Mouse (Mus musculus) stomach, embryonic 14.5 days (tissue): ENCODE results near the gene AC124108.1. TPM values are rescaled to one million over a fixed set of nuclear protein-coding genes. Genes with fewer than 3 reads are reported as not detected.
"Not testable (repeated sequence)": the region's sequence is repeated elsewhere in the genome, so short reads cannot be mapped to it uniquely, and the experiment has no call there.

Experiments
- ATAC-seq: fragments of 200-750 bp; cut with Nextera tagmentation; 2 replicates; pipeline ENCODE4 v1.8.0; 2017; ENCODE audit warnings: low read depth, moderate TSS enrichment; ENCODE audit not compliant: insufficient number of reproducible peaks, insufficient read depth, low FRiP score
- H3K27ac ChIP-seq: fragments of 300-500 bp; sonication (generic); 2 replicates; pipeline ENCODE4 v1.5.1; 2014; ENCODE audit warnings: mild to moderate bottlenecking, low read length, moderate library complexity, mixed read lengths
- H3K27me3 ChIP-seq: fragments of 300-500 bp; sonication (generic); 2 replicates; pipeline ENCODE4 v1.6.1; 2014; ENCODE audit warnings: low read length, control low read depth, mixed read lengths; ENCODE audit not compliant: control insufficient read depth, insufficient read depth
- H3K36me3 ChIP-seq: fragments of 300-500 bp; sonication (generic); 2 replicates; pipeline ENCODE4 v1.6.1; 2014; ENCODE audit warnings: mild to moderate bottlenecking, control low read depth, low read length, moderate library complexity, mixed read lengths; ENCODE audit not compliant: control insufficient read depth, insufficient read depth
- H3K4me1 ChIP-seq: fragments of 300-500 bp; sonication (generic); 2 replicates; pipeline ENCODE4 v1.6.1; 2014; ENCODE audit warnings: low read length, control low read depth, mixed read lengths; ENCODE audit not compliant: control insufficient read depth, insufficient read depth
- H3K4me2 ChIP-seq: fragments of 300-500 bp; sonication (generic); replicated peaks from 2 replicates; pipeline ENCODE4 v1.6.1; 2014; ENCODE audit warnings: low read depth, low read length, control low read depth
- H3K4me3 ChIP-seq: fragments of 300-500 bp; sonication (generic); 2 replicates; pipeline ENCODE4 v1.5.1; 2014; ENCODE audit warnings: low read depth, low read length, control low read depth
- H3K9ac ChIP-seq: fragments of 300-500 bp; sonication (generic); replicated peaks from 2 replicates; pipeline ENCODE4 v1.6.1; 2014; ENCODE audit warnings: low read depth, mild to moderate bottlenecking, control low read depth, low read length, moderate library complexity, mixed read lengths
- H3K9me3 ChIP-seq: fragments of 300-500 bp; sonication (generic); 2 replicates; pipeline ENCODE4 v1.6.1; 2016; ENCODE audit warnings: low read depth, low read length, control low read depth; ENCODE audit not compliant: control insufficient read depth
- WGBS: fragments of 180-500 bp; shearing (Covaris S2); extraction: QIAGEN DNeasy Blood & Tissue Kit; methylation state at CpG from one replicate; pipeline ENCODE4 v1.1.7; 2014; 5-methylcytosine and 5-hydroxymethylcytosine counted together
- polyA plus RNA-seq: library from polyadenylated mRNA; unstranded; fragments of >200 nt; fragmentation: Nextera tagmentation; extraction: Ambion mirVana; gene quantifications from 2 replicates; pipeline ENCODE4 v1.2.1, GENCODE M21; 2014

The AC124108.1 gene
- polyA plus RNA-seq, 1 experiment from 2014 or later = 0.06 TPM

GRCm38 (mm10) chr1:132158741-132159140 is 32.5 kb upstream of the AC124108.1 start:
- H3K9me3 ChIP-seq = no peaks in the 10 kb centered on the region
- no peak overlapping the region for H3K27ac ChIP-seq
- no peak overlapping the region for H3K4me2 ChIP-seq
- no peaks in the 10 kb centered on the region for H3K36me3 ChIP-seq
- H3K4me1 ChIP-seq = no peaks in the 10 kb centered on the region
- H3K4me3 ChIP-seq = no peak overlapping the region
- peak; percentile 42; the same call in 1 of the 2 replicates for ATAC-seq
- H3K9ac ChIP-seq = no peak overlapping the region
- WGBS = 43% methylated on average over 1 of the region's 2 CpGs
- H3K27me3 ChIP-seq = 0 out of 2 replicates have a peak, but pooled peaks cover 4% of the 10 kb centered on the region

DNA sequence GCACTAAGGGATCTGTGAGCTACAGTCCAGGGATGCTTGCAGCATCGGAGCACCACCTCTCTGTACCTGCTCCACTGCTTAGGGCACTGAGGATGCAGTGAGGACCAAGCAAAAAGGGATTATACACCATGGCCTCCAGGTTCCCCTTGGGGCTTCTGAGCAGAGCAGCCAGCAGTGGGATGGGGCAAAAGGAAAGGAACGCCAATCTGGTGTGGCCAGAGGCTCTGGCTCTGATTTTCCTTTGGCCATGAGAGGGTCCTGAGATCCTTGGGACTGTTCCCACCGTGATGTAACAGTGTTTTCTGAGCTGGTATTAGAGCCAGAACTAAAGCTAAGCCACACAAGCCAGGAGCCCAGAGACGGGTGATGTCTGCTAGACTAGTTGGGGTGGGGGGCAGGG is 31.6 kb upstream of the AC124108.1 start:
- WGBS = 74% methylated on average over 4 of the region's 4 CpGs
- no peak for ATAC-seq

GRCm38 (mm10) chr1:132161211-132161880 is 29.9 kb upstream of the AC124108.1 start:
- WGBS = 54% methylated on average over 7 of the region's 7 CpGs
- no peak overlapping the region for H3K27ac ChIP-seq
- H3K4me3 ChIP-seq = no peak overlapping the region
- no peaks in the 10 kb centered on the region for H3K9me3 ChIP-seq
- no peaks in the 10 kb centered on the region for H3K4me1 ChIP-seq
- ATAC-seq = no peak
- H3K36me3 ChIP-seq = no peaks in the 10 kb centered on the region
- no peak overlapping the region for H3K4me2 ChIP-seq
- H3K9ac ChIP-seq = no peak overlapping the region
- H3K27me3 ChIP-seq = 0 out of 2 replicates have a peak, but pooled peaks cover 4% of the 10 kb centered on the region

More for the DNA sequence above, 31.6 kb upstream of the AC124108.1 start:
- H3K36me3 ChIP-seq = no peaks in the 10 kb centered on the region
- no peak overlapping the region for H3K4me2 ChIP-seq
- no peak overlapping the region for H3K4me3 ChIP-seq
- H3K27ac ChIP-seq = no peak overlapping the region
- H3K9me3 ChIP-seq = no peaks in the 10 kb centered on the region
- H3K9ac ChIP-seq = no peak overlapping the region
- H3K4me1 ChIP-seq = no peaks in the 10 kb centered on the region
- H3K27me3 ChIP-seq = 0 out of 2 replicates have a peak, but pooled peaks cover 4% of the 10 kb centered on the region

- not testable (repeated sequence) for H3K9ac ChIP-seq, ATAC-seq, H3K4me3 ChIP-seq, H3K9me3 ChIP-seq, H3K4me1 ChIP-seq, H3K27ac ChIP-seq, H3K36me3 ChIP-seq, H3K4me2 ChIP-seq, H3K27me3 ChIP-seq
- 57% methylated on average over 9 of the region's 9 CpGs for WGBS
Measured at GRCm38 (mm10) chr1:132162618-132163017, 28.6 kb upstream of the AC124108.1 start.

GRCm38 (mm10) chr1:132164780-132165518 is 26.3 kb upstream of the AC124108.1 start:
- Histone ChIP-seq H3K27ac (no peak overlapping the region), H3K4me2 (no peak overlapping the region), H3K9ac (no peak overlapping the region), H3K27me3 (no peaks in the 10 kb centered on the region), H3K4me1 (0 out of 2 replicates have a peak, but pooled peaks cover 5% of the 10 kb centered on the region), H3K36me3 (no peaks in the 10 kb centered on the region), H3K9me3 (no peaks in the 10 kb centered on the region), H3K4me3 (no peak overlapping the region)
- ATAC-seq = no peak
- WGBS = 17% methylated on average over 13 of the region's 13 CpGs

GRCm38 (mm10) chr1:132165859-132166258 is 25.4 kb upstream of the AC124108.1 start:
- H3K9ac ChIP-seq = no peak overlapping the region
- H3K27me3 ChIP-seq = no peaks in the 10 kb centered on the region
- H3K27ac ChIP-seq = no peak overlapping the region
- H3K4me1 ChIP-seq = 0 out of 2 replicates have a peak, but pooled peaks cover 5% of the 10 kb centered on the region
- no peaks in the 10 kb centered on the region for H3K36me3 ChIP-seq
- no peaks in the 10 kb centered on the region for H3K9me3 ChIP-seq
- 69% methylated on average over 3 of the region's 3 CpGs for WGBS
- H3K4me2 ChIP-seq = no peak overlapping the region
- no peak for ATAC-seq
- no peak overlapping the region for H3K4me3 ChIP-seq

- no peak for ATAC-seq
- Histone ChIP-seq H3K27ac (no peak overlapping the region), H3K4me2 (peak overlapping the region; percentile 33), H3K4me3 (no peak overlapping the region), H3K36me3 (no peaks in the 10 kb centered on the region), H3K9ac (no peak overlapping the region; the same call in 1 of the 2 replicates), H3K27me3 (no peaks in the 10 kb centered on the region), H3K4me1 (0 out of 2 replicates have a peak, but pooled peaks cover 5% of the 10 kb centered on the region), H3K9me3 (no peaks in the 10 kb centered on the region)
- WGBS = 8% methylated on average over 12 of the region's 12 CpGs
Measured at GRCm38 (mm10) chr1:132168115-132168767, 23.0 kb upstream of the AC124108.1 start.

DNA sequence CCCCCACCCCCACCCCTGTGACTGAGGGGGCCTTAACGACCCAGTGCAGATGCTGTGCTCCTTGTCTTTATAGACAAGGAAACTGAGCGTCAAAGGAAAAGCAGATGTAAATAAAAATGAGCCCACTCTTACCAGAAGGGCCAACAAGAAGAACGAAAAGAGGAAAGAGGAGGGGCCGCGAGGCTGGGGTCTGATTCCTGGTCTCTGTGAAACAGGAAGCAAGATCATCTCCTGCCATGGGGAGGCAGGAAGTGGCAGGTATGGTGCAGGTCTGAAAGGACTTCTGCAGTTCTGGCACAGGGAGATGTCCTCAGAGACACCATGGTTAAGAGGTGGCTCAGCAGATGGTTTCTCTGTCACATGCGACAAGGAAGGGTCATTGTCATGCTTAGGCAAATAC is 20.6 kb upstream of the AC124108.1 start:
- Histone ChIP-seq H3K4me3 (no peak overlapping the region), H3K9ac (no peak overlapping the region), H3K27ac (no peak overlapping the region), H3K27me3 (no peaks in the 10 kb centered on the region), H3K4me2 (no peak overlapping the region), H3K4me1 (0 out of 2 replicates have a peak, but pooled peaks cover 5% of the 10 kb centered on the region), H3K9me3 (no peaks in the 10 kb centered on the region), H3K36me3 (no peaks in the 10 kb centered on the region)
- WGBS = 50% methylated on average over 6 of the region's 6 CpGs
- ATAC-seq = no peak
